Mouse (Mus musculus) E14TG2a.4 (cell line): ENCODE data around the gene Gart.

Experiments used
- CTCF ChIP-seq: conservative IDR thresholded peaks from 2 replicates; pipeline ENCODE4 v1.5.1; 2014; ENCODE audit warnings: low read length
- NANOG ChIP-seq: IDR thresholded peaks from 2 replicates; pipeline ENCODE4 v1.6.1; 2014; ENCODE audit warnings: borderline replicate concordance, low read length, mixed read lengths
- POU5F1 ChIP-seq: IDR thresholded peaks from 2 replicates; pipeline ENCODE4 v1.6.1; 2014; ENCODE audit warnings: low read length, borderline replicate concordance

GRCm38 (mm10) chr16:91593262-91593661 is 53.5 kb downstream of the Gart start:
- no peak for TF ChIP-seq CTCF
- TF ChIP-seq POU5F1 = no peak
- no peak for TF ChIP-seq NANOG
